Mouse (Mus musculus) olfactory bulb, adult 2 months (tissue): ENCODE data around the gene Strip1. TPM values are rescaled to one million over a fixed set of nuclear protein-coding genes. Genes with fewer than 3 reads are reported as not detected.

Source experiments
- H3K27ac ChIP-seq: fragments of 200-500 bp; 2 replicates; pipeline ENCODE4 v1.5.1; 2012; ENCODE audit warnings: low read depth, low read length; ENCODE audit not compliant: insufficient read depth
- H3K4me1 ChIP-seq: fragments of 200-500 bp; 2 replicates; pipeline ENCODE4 v1.6.1; 2012; ENCODE audit warnings: low read length; ENCODE audit not compliant: control insufficient read depth, insufficient read depth
- H3K4me3 ChIP-seq: fragments of 200-500 bp; 2 replicates; pipeline ENCODE4 v1.5.1; 2012; ENCODE audit warnings: mild to moderate bottlenecking, low read depth, low read length, moderate library complexity; ENCODE audit not compliant: insufficient read depth
- CTCF ChIP-seq: fragments of 200-500 bp; IDR thresholded peaks from 2 replicates; pipeline ENCODE4 v1.5.1; 2012; ENCODE audit warnings: low read depth, mild to moderate bottlenecking, low read length, moderate library complexity; ENCODE audit not compliant: insufficient read depth
- POLR2A ChIP-seq: fragments of 200-500 bp; IDR thresholded peaks from 2 replicates; pipeline ENCODE4 v1.6.1; 2012; ENCODE audit warnings: mild to moderate bottlenecking, low read depth, low read length, moderate library complexity; ENCODE audit not compliant: insufficient read depth
- WGBS: fragments of 180-500 bp; shearing (Covaris S2); methylation state at CpG from one replicate; pipeline ENCODE4 v1.1.7; 2018; 5-methylcytosine and 5-hydroxymethylcytosine counted together
- polyA plus RNA-seq: library from polyadenylated mRNA; stranded (reverse); fragments of >200 nt; gene quantifications from 2 replicates; pipeline ENCODE4 v1.2.4, GENCODE M21; 2012; ENCODE audit warnings: low replicate concordance; ENCODE audit not compliant: missing spikeins, insufficient read depth, insufficient read length

Gene Strip1
- polyA plus RNA-seq, 1 experiment = not detected

DNA sequence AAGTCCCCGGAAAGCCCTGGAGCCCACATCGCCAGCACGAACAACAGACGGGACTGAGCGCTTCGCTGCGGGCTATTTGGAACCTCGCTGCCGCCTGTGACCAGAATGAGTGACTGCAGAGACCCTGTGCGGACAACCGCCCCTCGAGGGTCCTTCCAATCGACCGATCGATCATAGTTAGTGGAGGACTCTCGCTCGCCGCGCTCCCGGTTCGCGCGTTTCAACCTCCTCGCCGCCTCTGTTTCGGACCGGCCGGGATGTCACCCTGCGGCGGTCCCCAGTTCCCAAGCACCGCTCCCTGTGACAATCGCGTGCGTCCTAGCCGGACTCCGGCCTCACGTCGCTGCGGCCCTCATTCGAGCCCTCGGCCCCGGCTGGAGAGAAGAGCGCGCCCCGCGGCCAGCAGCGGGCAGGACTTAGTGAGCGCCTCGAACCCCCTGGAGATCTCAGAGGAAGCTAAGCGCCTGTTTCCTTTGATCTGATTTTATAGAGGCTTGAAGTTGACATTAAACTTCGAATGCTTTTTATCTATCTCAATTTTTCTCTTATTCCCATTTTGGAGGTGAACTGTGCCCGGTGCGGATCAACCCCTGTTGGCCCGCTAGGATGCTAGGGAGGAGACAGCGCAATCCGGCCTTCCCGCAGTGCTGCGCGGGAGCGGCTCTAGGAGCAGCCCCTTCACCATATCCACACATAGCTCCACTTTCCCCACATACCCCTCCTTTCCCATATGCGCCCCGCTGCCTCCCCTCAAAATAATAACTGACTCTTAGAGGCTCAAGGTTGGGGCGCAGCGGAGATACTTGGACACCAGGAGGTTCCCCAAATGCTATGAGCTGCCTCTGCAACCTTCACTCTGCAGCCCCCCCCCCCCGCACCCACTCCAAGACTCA, 48.4 kb downstream of the Strip1 start:
- 4% methylated on average over 65 of the region's 65 CpGs for WGBS
- H3K4me3 ChIP-seq = peak overlapping the region; percentile 14

DNA sequence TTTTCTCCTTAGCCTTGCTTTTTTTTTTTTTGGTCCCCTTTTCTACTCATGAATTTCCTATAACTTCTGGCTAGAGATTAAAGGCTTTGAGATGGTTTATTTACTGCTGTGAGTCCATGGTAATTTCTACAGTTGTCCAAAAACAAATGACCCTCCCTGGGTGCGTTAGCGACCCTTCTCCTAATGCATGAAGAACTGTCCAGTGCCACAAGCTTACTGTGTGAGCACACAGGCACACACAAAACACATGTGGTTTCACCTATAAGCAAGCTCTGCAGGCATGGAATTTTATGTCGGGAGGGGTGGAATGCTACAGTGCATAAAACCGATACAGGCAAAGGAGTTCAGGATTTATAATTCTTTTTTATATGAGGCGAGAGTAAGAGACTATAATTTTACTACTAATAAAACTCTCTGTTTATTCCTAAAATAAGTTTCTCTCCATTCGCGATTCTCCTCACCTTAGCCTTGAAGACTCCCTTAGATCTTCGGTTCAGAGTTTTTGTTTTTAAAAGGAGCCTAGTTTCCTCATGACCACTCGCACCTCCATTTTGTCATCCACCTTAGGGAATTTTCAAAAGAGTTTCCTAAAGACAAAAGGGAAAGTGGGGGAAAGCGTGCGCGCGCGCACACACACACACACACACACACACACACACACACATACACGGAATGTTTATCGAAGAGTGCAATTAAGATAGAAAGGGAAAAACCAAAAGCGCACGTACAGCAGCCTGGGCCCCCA, 49.2 kb downstream of the Strip1 start:
- 3% methylated on average over 18 of the region's 18 CpGs for WGBS
- Histone ChIP-seq H3K4me3 (peak overlapping the region; percentile 14), H3K4me1 (peaks cover 7% of the 10 kb centered on the region; the same call in 1 of the 2 replicates), H3K27ac (no peak overlapping the region)
- TF ChIP-seq CTCF (no peak), POLR2A (no peak)

More for the DNA sequence above, 48.4 kb downstream of the Strip1 start:
- Histone ChIP-seq H3K4me1 (peaks cover 7% of the 10 kb centered on the region; the same call in 1 of the 2 replicates), H3K27ac (no peak overlapping the region)
- no peak for TF ChIP-seq POLR2A
- no peak for TF ChIP-seq CTCF

DNA sequence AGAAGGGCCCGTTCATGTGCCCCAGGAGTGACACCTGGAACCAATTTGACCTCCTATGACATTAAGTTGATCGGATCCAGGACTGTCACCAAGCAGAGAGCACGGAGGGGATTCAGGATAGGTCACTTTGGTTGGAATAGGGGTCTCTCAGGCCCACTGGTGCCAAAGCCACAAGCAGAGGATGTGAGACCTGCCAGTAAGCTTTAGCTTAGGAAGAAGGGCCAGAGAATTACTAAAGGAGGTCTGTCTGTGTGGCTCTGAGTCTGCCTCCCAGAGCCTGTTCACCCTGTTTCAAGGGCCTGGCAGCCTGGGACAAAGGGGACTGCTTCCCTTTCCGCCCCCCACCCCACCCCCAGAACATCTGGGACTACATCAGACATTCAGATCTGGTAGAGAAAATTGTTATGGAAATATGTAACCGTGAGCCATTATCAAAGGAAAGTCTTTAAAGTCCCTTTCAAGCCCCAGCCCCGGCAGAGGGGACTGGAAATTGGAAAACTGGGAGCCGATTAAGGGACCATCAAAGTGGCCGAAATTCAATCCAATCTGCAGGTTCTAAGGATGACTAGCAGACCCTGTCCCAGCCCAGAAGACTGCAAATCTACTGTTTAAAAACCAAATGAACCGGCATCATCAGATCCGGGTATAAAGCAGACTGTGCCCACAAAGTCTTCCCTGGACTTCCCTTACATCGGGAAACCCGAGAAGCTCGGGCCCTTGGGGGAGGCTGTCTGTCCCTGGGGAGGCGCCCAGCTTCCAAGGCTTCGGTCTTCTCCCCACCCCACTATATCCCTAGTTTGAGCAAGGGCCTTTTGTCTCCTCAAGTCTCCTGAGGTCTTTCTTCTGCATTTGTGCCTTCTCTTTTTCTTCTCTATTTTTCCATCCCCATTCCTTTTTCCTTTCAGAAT, 50.1 kb downstream of the Strip1 start:
- H3K4me1 ChIP-seq = peaks cover 7% of the 10 kb centered on the region; the same call in 1 of the 2 replicates
- no peak overlapping the region for H3K4me3 ChIP-seq
- no peak overlapping the region for H3K27ac ChIP-seq
- no peak for TF ChIP-seq POLR2A
- TF ChIP-seq CTCF = no peak
- 14% methylated on average over 15 of the region's 15 CpGs for WGBS

DNA sequence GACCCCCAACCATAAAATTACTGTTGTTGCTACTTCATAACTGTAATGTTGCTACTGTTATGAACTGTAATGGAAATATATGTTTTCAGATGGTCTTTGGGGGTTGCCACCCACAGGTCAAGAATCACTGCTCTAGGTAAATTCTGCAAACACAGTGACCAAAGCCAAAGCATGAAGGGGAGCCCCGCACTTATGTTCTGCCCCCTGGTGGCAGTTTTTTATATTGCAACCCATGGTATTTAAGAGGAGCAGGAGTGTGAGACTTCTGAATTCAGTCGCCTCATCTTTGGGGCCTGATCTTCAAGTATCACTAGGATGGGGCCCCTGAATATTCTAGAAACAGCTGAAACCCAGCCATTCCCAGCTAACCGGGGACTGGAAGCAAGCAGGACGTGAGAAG, 52.0 kb downstream of the Strip1 start:
- Histone ChIP-seq H3K27ac (no peak overlapping the region), H3K4me1 (peaks cover 7% of the 10 kb centered on the region; the same call in 1 of the 2 replicates), H3K4me3 (no peak overlapping the region)
- no peak for TF ChIP-seq CTCF
- no peak for TF ChIP-seq POLR2A
- WGBS = 7% methylated on average over 4 of the region's 4 CpGs

DNA sequence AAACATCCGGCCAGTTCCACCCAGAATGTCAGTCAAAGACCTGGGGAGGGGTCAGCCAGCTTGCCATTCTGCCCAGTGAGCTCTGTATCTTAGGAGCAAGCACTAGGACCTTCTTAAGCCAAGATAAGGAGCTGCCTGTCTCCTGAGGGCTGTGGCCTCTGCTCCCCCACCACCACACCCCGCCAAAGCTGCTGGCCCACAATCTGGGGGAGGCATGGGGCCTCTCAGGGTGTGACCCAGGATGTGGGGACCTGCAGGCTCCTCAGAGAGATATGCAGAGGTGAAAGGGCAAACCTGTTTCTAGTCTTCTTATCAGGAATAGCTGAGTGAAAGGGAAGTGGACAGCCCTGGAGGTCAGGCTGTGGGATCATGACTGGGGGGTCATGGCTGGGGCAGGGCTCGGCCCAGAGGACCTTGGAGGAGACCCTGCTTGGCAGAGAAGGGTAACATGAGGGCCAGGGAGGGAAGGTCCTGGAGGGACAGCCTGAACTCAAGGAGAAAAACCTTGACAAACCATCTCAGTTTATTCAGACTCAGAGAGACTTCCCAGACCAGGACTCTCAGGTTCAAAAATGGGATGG, 53.6 kb downstream of the Strip1 start:
- TF ChIP-seq POLR2A (no peak), CTCF (no peak)
- WGBS = 60% methylated on average over 3 of the region's 3 CpGs
- Histone ChIP-seq H3K4me1 (peaks cover 4% of the 10 kb centered on the region; the same call in 1 of the 2 replicates), H3K4me3 (no peak overlapping the region), H3K27ac (no peak overlapping the region)

DNA sequence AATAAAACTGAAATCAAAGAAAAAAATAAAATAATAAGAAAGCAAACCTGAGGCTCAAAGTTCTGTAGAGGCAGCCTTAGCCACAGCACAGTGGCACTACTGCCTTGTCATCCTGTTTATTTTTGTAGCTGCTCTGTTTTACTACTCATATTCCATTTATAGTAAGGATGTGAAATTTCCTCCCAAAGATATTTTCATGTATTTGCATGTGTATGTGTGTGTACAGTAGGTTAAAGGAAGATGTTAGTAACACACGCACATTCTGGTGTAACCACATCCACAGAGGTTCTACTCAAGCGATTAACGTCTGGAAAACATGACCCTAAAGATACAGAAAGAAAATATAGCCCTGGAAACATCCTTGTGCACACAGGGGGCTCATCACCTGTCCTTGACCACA, 54.7 kb downstream of the Strip1 start:
- no peak for TF ChIP-seq POLR2A
- no peak for TF ChIP-seq CTCF
- no peak overlapping the region for H3K27ac ChIP-seq
- H3K4me3 ChIP-seq = no peak overlapping the region
- no peaks in the 10 kb centered on the region for H3K4me1 ChIP-seq
- WGBS = 87% methylated on average over 3 of the region's 3 CpGs

DNA sequence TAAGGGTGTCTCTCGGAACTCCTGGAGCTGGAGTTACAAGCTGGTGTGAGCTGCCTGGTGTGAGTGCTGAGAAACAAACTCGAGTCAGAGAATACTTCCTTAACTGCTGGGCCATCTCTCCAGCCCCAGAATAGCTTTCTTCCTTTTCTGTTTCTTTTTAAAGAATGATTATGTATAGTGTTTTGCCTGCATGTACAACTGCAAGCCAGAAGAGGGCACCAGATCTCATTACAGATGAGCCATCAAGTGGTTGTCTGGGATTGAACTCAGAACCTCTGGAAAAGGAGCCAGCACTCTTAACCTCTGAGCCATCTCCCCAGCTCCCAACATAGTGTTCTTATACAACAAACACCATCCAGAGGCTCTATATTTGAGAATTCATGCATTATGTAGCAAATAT, 60.3 kb downstream of the Strip1 start:
- WGBS = 48% methylated on average over 2 of the region's 2 CpGs
- no peak overlapping the region for H3K4me3 ChIP-seq
- no peaks in the 10 kb centered on the region for H3K4me1 ChIP-seq
- TF ChIP-seq POLR2A = no peak
- no peak for TF ChIP-seq CTCF
- no peak overlapping the region for H3K27ac ChIP-seq

DNA sequence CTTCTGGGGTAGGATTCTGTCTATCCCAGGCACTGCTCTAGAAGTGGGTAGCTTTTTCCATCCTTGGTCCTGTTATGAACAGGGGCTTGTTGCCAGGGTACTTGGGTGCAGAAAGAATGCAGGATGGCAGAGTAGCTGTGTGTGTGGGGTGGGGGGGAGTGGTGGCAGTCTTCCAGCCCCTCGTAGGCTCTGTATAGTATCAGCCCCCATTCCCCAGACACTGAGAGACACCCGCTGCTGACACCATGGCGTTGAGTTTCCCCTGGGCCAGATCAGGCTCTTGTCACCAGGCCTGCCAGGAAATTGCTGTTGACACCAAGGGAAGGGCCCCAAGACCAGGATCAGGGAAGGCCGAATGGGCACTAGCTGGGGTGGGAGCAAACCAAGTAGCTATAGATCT, 62.8 kb downstream of the Strip1 start:
- H3K4me3 ChIP-seq = no peak overlapping the region
- TF ChIP-seq CTCF = no peak
- TF ChIP-seq POLR2A = no peak
- WGBS = 55% methylated on average over 4 of the region's 4 CpGs
- no peaks in the 10 kb centered on the region for H3K4me1 ChIP-seq
- H3K27ac ChIP-seq = no peak overlapping the region
